Comparison of ENCODE assay signal across 22 mouse cellular contexts in the genomic region with DNA sequence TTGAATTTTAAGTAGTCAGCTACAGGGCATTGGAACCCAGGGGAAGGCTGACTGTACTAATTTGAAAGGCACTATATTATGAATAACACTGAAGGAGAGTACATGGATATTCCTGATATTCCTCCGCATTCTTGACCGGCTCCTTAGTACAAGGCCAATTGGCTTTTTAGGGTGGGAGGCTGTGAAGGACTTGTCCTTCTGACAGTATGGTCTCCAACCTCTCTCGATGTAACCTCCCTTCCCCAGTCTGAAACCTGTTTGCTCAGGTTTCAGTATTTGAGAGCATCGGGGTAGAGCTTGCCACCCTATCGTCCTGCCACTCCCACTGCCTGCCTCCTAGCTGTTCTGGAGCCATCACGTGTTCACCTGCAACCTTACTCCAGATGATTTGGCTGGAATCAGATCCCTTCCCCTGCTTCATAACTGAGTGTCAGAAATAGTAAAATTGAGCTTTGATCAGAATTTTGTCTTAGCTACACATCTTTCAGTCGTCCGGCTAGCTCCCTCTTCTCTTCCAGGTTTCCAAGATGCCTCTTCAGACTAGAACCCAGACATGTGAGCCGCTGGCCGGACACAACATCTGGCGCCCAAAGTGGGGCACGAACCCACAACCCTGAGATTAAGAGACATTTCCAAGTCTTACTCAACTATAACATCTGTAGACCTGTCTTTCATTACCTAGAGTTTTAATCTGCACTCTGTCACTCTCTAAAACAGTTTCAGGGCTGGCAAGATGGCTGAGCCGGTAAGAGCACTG. TPM values are rescaled to one million over a fixed set of nuclear protein-coding genes. Genes with fewer than 3 reads are reported as not detected.
DNase-seq lines count a peak whose midpoint lies in the region; ATAC-seq and TF ChIP-seq lines count a peak whose summit lies in the region.
"Had no signal": no experiment of that assay in that cellular context is flagged by ENCODE, and none has a peak within 500 bp of the region (broad histone marks: within the 10 kb centered on the region; RNA-seq: fewer than 3 reads in every experiment).

No protein-coding gene starts in this region.

- peaks cover 20% of the 10 kb centered on the region for H3K4me1 ChIP-seq in kidney, adult 2 months (ENCODE audit: control insufficient read depth, insufficient read depth, low read length)
- peaks cover 9% of the 10 kb centered on the region for H3K4me1 ChIP-seq in kidney, embryonic 15.5 days
- peaks cover 2 to 7% of the 10 kb centered on the region in 2 experiments; a peak in 2 of 4 replicates for H3K4me1 ChIP-seq in ES-E14 (ENCODE audit: control insufficient read depth in 2 of 2, insufficient read depth in 2 of 2, low read length in 2 of 2, poor library complexity in 1 of 2)

- TF ChIP-seq POLR2A in kidney, adult 2 months (IDR thresholded peaks at IDR 0.05; ENCODE audit: low read depth, low read length), result no peak

- no peak overlapping the region for H3K4me3 ChIP-seq in kidney, adult 2 months (ENCODE audit: insufficient read depth, low read depth, low read length)
- no peak overlapping the region for H3K4me3 ChIP-seq in kidney, embryonic 15.5 days (replicated peaks)
- H3K4me3 ChIP-seq in ES-E14 (ENCODE audit: insufficient read depth in 1 of 2, low read depth in 1 of 2, low read length in 2 of 2, poor library complexity in 1 of 2, severe bottlenecking in 1 of 2), result no peak overlapping the region
- H3K4me3 ChIP-seq: embryonic facial prominence, embryonic 13.5 days; forebrain, embryonic 13.5 days; gastrocnemius, adult 2 months; heart, embryonic 10.5 days; hindbrain, embryonic 13.5 days had no signal

- H3K27me3 ChIP-seq in kidney, adult 2 months (replicated peaks; ENCODE audit: control insufficient read depth, insufficient read depth, low read length), result no peaks in the 10 kb centered on the region
- no peaks in the 10 kb centered on the region for H3K27me3 ChIP-seq in kidney, embryonic 15.5 days
- H3K27me3 ChIP-seq: embryonic facial prominence, embryonic 13.5 days; forebrain, embryonic 13.5 days; hindbrain, embryonic 13.5 days had no signal

- H3K36me3 ChIP-seq in kidney, adult 2 months (ENCODE audit: control insufficient read depth, insufficient read depth, low read length), result no peaks in the 10 kb centered on the region
- H3K36me3 ChIP-seq in kidney, embryonic 15.5 days, result peaks cover 15% of the 10 kb centered on the region
- H3K36me3 ChIP-seq in ES-E14 (ENCODE audit: control insufficient read depth, insufficient read depth, low read length, poor library complexity, severe bottlenecking), result peaks cover 3% of the 10 kb centered on the region; the same call in 1 of the 2 replicates

- H3K9ac ChIP-seq in kidney, embryonic 15.5 days, result no peak overlapping the region
- no peak overlapping the region for H3K9ac ChIP-seq in ES-E14 (ENCODE audit: insufficient read depth, low read depth, low read length, poor library complexity, severe bottlenecking)
- H3K9ac ChIP-seq: embryonic facial prominence, embryonic 13.5 days; forebrain, embryonic 13.5 days; forebrain, postnatal 0 days; hindbrain, embryonic 13.5 days had no signal

- no peak overlapping the region for H3K4me2 ChIP-seq in kidney, embryonic 15.5 days
- H3K4me2 ChIP-seq: embryonic facial prominence, embryonic 13.5 days; forebrain, embryonic 13.5 days; hindbrain, embryonic 13.5 days had no signal

- WGBS in kidney, adult 2 months, result 69% methylated on average over 13 of the region's 13 CpGs
- WGBS in kidney, embryonic 15.5 days, result 96% methylated on average over 13 of the region's 13 CpGs

- peak overlapping the region; percentile 97 for H3K27ac ChIP-seq in kidney, adult 2 months (ENCODE audit: insufficient read depth, low read depth, low read length)
- no peak overlapping the region for H3K27ac ChIP-seq in kidney, embryonic 15.5 days
- peak overlapping the region; percentile 86; the same call in 1 of the 2 replicates for H3K27ac ChIP-seq in ES-E14 (ENCODE audit: insufficient read depth, low read depth, low read length, poor library complexity, severe bottlenecking)
- H3K27ac ChIP-seq: embryonic facial prominence, embryonic 13.5 days; forebrain, embryonic 13.5 days; gastrocnemius, adult 2 months; heart, embryonic 10.5 days; hindbrain, embryonic 13.5 days; hindbrain, postnatal 0 days had no signal

- in situ Hi-C loops in ES-E14 (cut with MboI; ENCODE audit: low sequenced_read_pairs in 2 of 2, unreplicated experiment in 2 of 2), result no loop called here

- no peak for TF ChIP-seq CTCF in kidney, adult 2 months (conservative IDR thresholded peaks at IDR 0.05; ENCODE audit: insufficient read depth, insufficient read length, low read depth, low read length)

- DNase-seq in kidney, adult 2 months, result peak; percentile 76
- peak; percentile 42 for DNase-seq in ES-E14 (ENCODE audit: low read depth, low spot score)
- peak; percentile 75 for DNase-seq in kidney, adult 9 months
- DNase-seq in kidney, postnatal 36 days, result peak; percentile 57 to 73
- no peak for DNase-seq in adrenal gland, adult 2 months
- DNase-seq in thymus, postnatal 36 days, result no peak
- DNase-seq in retina, postnatal 1 day, result no peak
- DNase-seq: adrenal gland, postnatal 14 days; cerebellum, adult 18-20 months; cerebellum, adult 9-11 months; cerebellum, postnatal 36 days; forebrain, postnatal 0 days; gastrocnemius, adult 2 months; gastrocnemius, postnatal 36 days; heart, adult 18-20 months; heart, postnatal 14 days had no signal

- no peak for ATAC-seq in kidney, embryonic 15.5 days (replicated peaks; ENCODE audit: low FRiP score)
- ATAC-seq: forebrain, embryonic 13.5 days; forebrain, postnatal 0 days; hindbrain, postnatal 0 days had no signal

- H3K9me3 ChIP-seq in kidney, embryonic 15.5 days (replicated peaks), result peaks cover 10% of the 10 kb centered on the region
- no peaks in the 10 kb centered on the region for H3K9me3 ChIP-seq in ES-E14 (ENCODE audit: control insufficient read depth, insufficient read depth, low read depth, low read length)
- H3K9me3 ChIP-seq: heart, embryonic 10.5 days; hindbrain, embryonic 13.5 days had no signal

TF ChIP-seq in ES-E14, 5 proteins besides CTCF, POLR2A, EP300 and RAD21:
- TF ChIP-seq ZNF384 (IDR thresholded peaks at IDR 0.05; ENCODE audit: low read depth, low read length) (no peak), HCFC1 (IDR thresholded peaks at IDR 0.05; ENCODE audit: borderline replicate concordance, insufficient read depth, low read length) (no peak), CHD2 (IDR thresholded peaks at IDR 0.05; ENCODE audit: low read depth, low read length) (no peak), MAFK (IDR thresholded peaks at IDR 0.05; ENCODE audit: insufficient read depth, low read depth, low read length) (no peak)

RNA-seq across cellular contexts. Expression of gene Armh3, which starts 4.1 kb away (rescaled TPM):
- 11.4 and 12.2 TPM in 2 replicates for polyA plus RNA-seq in kidney, adult 2 months (2012; rRNA removed)
- 18.6 and 18.8 TPM in 2 replicates for polyA plus RNA-seq in kidney, embryonic 15.5 days (2015; fragmentation: Nextera tagmentation; extraction: Ambion mirVana)
- 8.0 and 10.1 TPM in 2 replicates for total RNA-seq in ES-E14 (2012; rRNA removed)
- 10 to 100 TPM; 15.5 to 17.3 TPM for total RNA-seq in adrenal gland, adult 2 months (2021)
- 6.1 and 8.5 TPM in 2 replicates for polyA plus RNA-seq in adrenal gland, adult 2 months (2012; rRNA removed)

RNA-seq across cellular contexts. Expression of gene Hps6, which starts 9.1 kb away (rescaled TPM):
- 4.8 and 5.5 TPM in 2 replicates for polyA plus RNA-seq in kidney, adult 2 months (2012; rRNA removed)
- polyA plus RNA-seq in kidney, embryonic 15.5 days (2015; fragmentation: Nextera tagmentation; extraction: Ambion mirVana), result 8.3 and 8.9 TPM in 2 replicates
- 4.9 and 6.9 TPM in 2 replicates for total RNA-seq in ES-E14 (2012; rRNA removed)
- 10 to 100 TPM; 11.2 to 15.4 TPM for total RNA-seq in adrenal gland, adult 2 months (2021)
- polyA plus RNA-seq in adrenal gland, adult 2 months (2012; rRNA removed), result 16.7 and 19.7 TPM in 2 replicates

RNA-seq across cellular contexts. Expression of gene Pprc1, which starts 50.5 kb away (rescaled TPM):
- 10.7 and 10.8 TPM in 2 replicates for polyA plus RNA-seq in kidney, adult 2 months (2012; rRNA removed)
- polyA plus RNA-seq in kidney, embryonic 15.5 days (2015; fragmentation: Nextera tagmentation; extraction: Ambion mirVana), result 33.3 and 44.6 TPM in 2 replicates
- 68.4 and 75.1 TPM in 2 replicates for total RNA-seq in ES-E14 (2012; rRNA removed)
- 10 to 100 TPM; 22.5 to 36.4 TPM for total RNA-seq in adrenal gland, adult 2 months (2021)
- 16.0 and 19.1 TPM in 2 replicates for polyA plus RNA-seq in adrenal gland, adult 2 months (2012; rRNA removed)

RNA-seq across cellular contexts. Expression of gene Ldb1, which starts 50.9 kb away (rescaled TPM):
- polyA plus RNA-seq in kidney, adult 2 months (2012; rRNA removed), result 107 and 111 TPM in 2 replicates
- 83.4 and 91.9 TPM in 2 replicates for polyA plus RNA-seq in kidney, embryonic 15.5 days (2015; fragmentation: Nextera tagmentation; extraction: Ambion mirVana)
- 123 and 207 TPM in 2 replicates for total RNA-seq in ES-E14 (2012; rRNA removed)
- total RNA-seq in adrenal gland, adult 2 months (2021), result 10 to 100 TPM; 58.2 to 67.1 TPM
- 99.3 and 117 TPM in 2 replicates for polyA plus RNA-seq in adrenal gland, adult 2 months (2012; rRNA removed)

Comparison
In these comparisons a context has a peak if more than half of its experiments do, and no peak if none do; other contexts are left out.
1. DNase-seq: peak in kidney, adult 2 months (single experiment), ES-E14 (single experiment), kidney, adult 9 months (single experiment) and kidney, postnatal 36 days (2 of 2); none in adrenal gland, adult 2 months (single experiment), thymus, postnatal 36 days (0 of 2) and retina, postnatal 1 day (single experiment).